Mouse (Mus musculus): ENCODE data around the gene Ankrd13a. TPM values are rescaled to one million over a fixed set of nuclear protein-coding genes. Genes with fewer than 3 reads are reported as not detected.

Gene Ankrd13a
- polyA plus RNA-seq, 1 experiment, result 367 TPM

GRCm38 (mm10) chr5:114752397-114752796 is 22.1 kb upstream of the Ankrd13a start:
- no peak for TF ChIP-seq GATA1 (IDR thresholded peaks at IDR 0.05; ENCODE audit: low read length)

- TF ChIP-seq GATA1 (IDR thresholded peaks at IDR 0.05; ENCODE audit: low read length), result no peak
Observed at GRCm38 (mm10) chr5:114753384-114753783, 21.1 kb upstream of the Ankrd13a start.

- no peak for TF ChIP-seq GATA1 (IDR thresholded peaks at IDR 0.05; ENCODE audit: low read length)
Observed at GRCm38 (mm10) chr5:114759536-114760090, 14.9 kb upstream of the Ankrd13a start.

- TF ChIP-seq GATA1 (IDR thresholded peaks at IDR 0.05; ENCODE audit: low read length), result no peak
Observed at GRCm38 (mm10) chr5:114761980-114762379, 12.5 kb upstream of the Ankrd13a start.

GRCm38 (mm10) chr5:114764812-114765735 is 9.4 kb upstream of the Ankrd13a start:
- TF ChIP-seq GATA1 (IDR thresholded peaks at IDR 0.05; ENCODE audit: low read length), result no peak

GRCm38 (mm10) chr5:114766686-114767085 is 7.8 kb upstream of the Ankrd13a start:
- TF ChIP-seq GATA1 (IDR thresholded peaks at IDR 0.05; ENCODE audit: low read length), result no peak

DNA sequence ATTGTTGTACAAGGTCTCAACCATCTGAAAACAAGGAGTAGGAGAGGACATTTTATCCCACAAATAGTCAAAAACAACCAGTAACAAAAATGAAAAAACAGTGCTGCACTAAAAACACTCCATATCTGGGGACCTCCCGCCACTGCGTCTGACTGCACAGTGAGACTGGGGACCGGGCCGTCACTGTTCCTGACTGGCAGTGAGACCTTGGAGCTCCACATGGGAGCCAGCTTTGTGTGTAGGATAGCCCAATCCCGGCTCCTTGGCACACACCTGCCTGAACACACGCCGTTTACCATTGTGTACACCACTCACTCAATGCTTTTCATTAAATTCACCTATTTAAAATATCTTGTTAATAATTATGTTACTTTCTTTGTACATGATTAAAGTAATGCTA is 7.3 kb upstream of the Ankrd13a start:
- no peak for TF ChIP-seq GATA1 (IDR thresholded peaks at IDR 0.05; ENCODE audit: low read length)

GRCm38 (mm10) chr5:114769786-114770185 is 4.7 kb upstream of the Ankrd13a start:
- TF ChIP-seq GATA1 (IDR thresholded peaks at IDR 0.05; ENCODE audit: low read length), result no peak

GRCm38 (mm10) chr5:114771796-114772195 is 2.7 kb upstream of the Ankrd13a start:
- no peak for TF ChIP-seq GATA1 (IDR thresholded peaks at IDR 0.05; ENCODE audit: low read length)

GRCm38 (mm10) chr5:114772456-114773203 is 1.8 kb upstream of the Ankrd13a start:
- TF ChIP-seq GATA1 (IDR thresholded peaks at IDR 0.05; ENCODE audit: low read length), result no peak

- TF ChIP-seq GATA1 (IDR thresholded peaks at IDR 0.05; ENCODE audit: low read length), result no peak
Observed at GRCm38 (mm10) chr5:114773211-114773710, 1.2 kb upstream of the Ankrd13a start.

DNA sequence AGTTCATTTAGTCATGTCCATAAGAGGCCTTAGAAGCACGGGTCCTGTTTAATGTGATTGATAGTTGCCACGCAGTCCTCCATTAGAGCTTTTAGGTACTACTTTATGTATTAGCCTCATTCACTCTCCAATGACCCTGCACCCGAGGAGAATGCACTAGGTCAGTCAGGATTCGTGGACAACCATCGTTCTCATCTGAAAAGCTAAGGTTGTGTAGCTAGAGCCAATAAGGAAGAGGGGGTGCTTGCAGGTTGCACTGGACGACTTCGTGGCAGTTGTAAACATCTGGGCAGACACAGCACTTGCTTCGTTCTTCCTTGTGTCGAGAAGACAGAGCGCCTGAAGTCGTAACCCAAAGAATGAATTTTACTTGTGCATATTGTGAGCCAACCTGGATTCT is 697 bp upstream of the Ankrd13a start:
- no peak for TF ChIP-seq GATA1 (IDR thresholded peaks at IDR 0.05; ENCODE audit: low read length)

DNA sequence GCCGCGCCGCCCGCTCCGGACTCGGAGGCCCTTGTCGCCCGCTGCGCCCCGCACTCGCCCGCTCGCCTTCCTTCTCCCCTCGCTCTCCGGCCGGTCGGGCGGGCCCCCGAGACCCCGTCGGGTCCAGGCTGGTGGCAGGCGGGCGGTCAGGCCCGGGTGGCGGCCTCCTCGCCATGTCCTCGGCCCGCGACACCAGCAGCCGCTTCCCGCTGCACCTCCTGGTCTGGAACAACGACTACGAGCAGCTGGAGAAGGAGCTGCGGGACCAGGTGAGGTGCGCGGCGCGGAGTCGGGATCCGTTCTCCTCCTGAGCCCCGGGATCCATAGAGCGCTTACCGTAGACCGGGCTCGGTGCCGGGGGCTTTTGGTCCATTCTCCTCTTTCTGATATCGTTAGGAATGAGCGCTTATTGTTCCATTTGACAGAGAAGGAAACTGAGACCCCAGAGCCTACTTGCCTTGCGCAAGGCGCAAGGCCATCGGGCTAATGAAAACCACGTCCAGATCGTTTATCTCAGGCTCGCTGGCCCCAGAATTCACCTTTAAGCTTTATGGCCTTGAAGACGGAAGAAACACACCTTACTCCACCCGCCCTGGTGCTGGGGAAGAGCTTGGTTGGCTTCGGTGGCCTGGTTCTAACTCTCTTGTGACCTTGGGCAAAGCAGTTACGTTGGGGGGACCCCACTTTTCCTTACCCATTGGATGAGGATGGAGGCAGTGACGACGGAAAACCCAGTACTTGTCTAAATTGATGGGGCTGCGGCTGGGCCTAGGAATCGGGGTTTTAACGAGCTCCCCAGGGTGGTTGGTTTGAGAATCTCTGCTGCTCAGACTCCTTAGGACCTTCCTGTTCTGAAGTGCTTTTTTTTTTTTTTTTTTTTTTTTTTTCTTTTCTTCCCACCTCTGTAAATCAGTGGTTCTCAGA is 841 bp downstream of the Ankrd13a start, which contains the start of gene Git2:
Gene Git2 (minus strand): TSS at position 462 of the 924 bp plus-strand sequence.
- TF ChIP-seq GATA1 (IDR thresholded peaks at IDR 0.05; ENCODE audit: low read length), result no peak

DNA sequence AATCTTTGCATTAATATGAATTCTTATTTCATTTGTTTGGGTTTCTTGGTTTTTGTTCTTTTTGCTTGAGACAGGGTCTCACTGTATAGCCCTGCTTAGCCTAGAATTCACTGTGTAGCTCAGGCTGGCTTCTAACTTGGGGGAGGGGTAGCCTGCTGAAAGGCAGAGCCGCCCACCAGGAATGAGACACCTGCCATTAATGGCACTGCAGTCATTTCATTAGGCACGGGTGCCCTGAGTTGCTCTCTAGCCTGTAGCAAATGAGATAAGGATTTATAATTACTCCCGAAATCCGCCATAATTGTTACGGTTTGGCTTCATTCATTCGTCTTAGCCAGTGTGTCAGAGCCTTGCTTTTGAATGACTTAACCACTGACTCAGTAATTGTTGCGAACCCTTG is 1.7 kb downstream of the Ankrd13a start:
- no peak for TF ChIP-seq GATA1 (IDR thresholded peaks at IDR 0.05; ENCODE audit: low read length)

Measured in G1E-ER4 (cell line).